Mouse (Mus musculus): ENCODE measurements around the gene Nav2. TPM values are rescaled to one million over a fixed set of nuclear protein-coding genes. Genes with fewer than 3 reads are reported as not detected.
A peak's percentile ranks its signal among the peaks of the same experiment; 100 is the strongest.

The Nav2 gene
- polyA plus RNA-seq, 1 experiment from 2014 or later = 25.6 TPM

GRCm38 (mm10) chr7:49361465-49362090 lies 453.1 kb downstream of the Nav2 start:
- H3K27ac ChIP-seq = peak overlapping the region; percentile 71
- H3K4me1 ChIP-seq (replicated peaks) = peaks cover 36% of the 10 kb centered on the region
- H3K9me3 ChIP-seq = no peaks in the 10 kb centered on the region
- peak; percentile 6 for DNase-seq (ENCODE audit: low spot score)
- WGBS = 62% methylated on average over 9 of the region's 9 CpGs
- H3K4me3 ChIP-seq = no peak overlapping the region
- no peaks in the 10 kb centered on the region; the same call in 1 of the 2 replicates for H3K36me3 ChIP-seq
- H3K27me3 ChIP-seq (ENCODE audit: insufficient read depth, poor library complexity, severe bottlenecking) = no peaks in the 10 kb centered on the region

- Histone ChIP-seq H3K9me3 (no peaks in the 10 kb centered on the region), H3K36me3 (no peaks in the 10 kb centered on the region; the same call in 1 of the 2 replicates), H3K27ac (no peak overlapping the region; the same call in 1 of the 2 replicates), H3K27me3 (ENCODE audit: insufficient read depth, poor library complexity, severe bottlenecking) (no peaks in the 10 kb centered on the region), H3K4me3 (no peak overlapping the region), H3K4me1 (replicated peaks) (peaks cover 53% of the 10 kb centered on the region)
- 93% methylated on average over 13 of the region's 13 CpGs for WGBS
- no peak for DNase-seq (ENCODE audit: low spot score)
These were observed 456.1 kb downstream of the Nav2 start for GRCm38 (mm10) chr7:49364486-49365162.

GRCm38 (mm10) chr7:49368590-49368989 lies 460.1 kb downstream of the Nav2 start:
- no peak for DNase-seq (ENCODE audit: low spot score)
- Histone ChIP-seq H3K4me3 (no peak overlapping the region), H3K9me3 (no peaks in the 10 kb centered on the region), H3K27ac (peak overlapping the region; percentile 64; the same call in 1 of the 2 replicates), H3K36me3 (no peaks in the 10 kb centered on the region), H3K4me1 (replicated peaks) (peaks cover 34% of the 10 kb centered on the region), H3K27me3 (ENCODE audit: insufficient read depth, poor library complexity, severe bottlenecking) (no peaks in the 10 kb centered on the region)
- WGBS = 75% methylated on average over 5 of the region's 5 CpGs

- Histone ChIP-seq H3K27me3 (ENCODE audit: insufficient read depth, poor library complexity, severe bottlenecking) (no peaks in the 10 kb centered on the region), H3K36me3 (no peaks in the 10 kb centered on the region), H3K4me1 (replicated peaks) (peaks cover 38% of the 10 kb centered on the region), H3K4me3 (no peak overlapping the region), H3K9me3 (no peaks in the 10 kb centered on the region), H3K27ac (0 out of 2 replicates have a peak overlapping the region, but pooled peaks have one; percentile 31)
- 54% methylated on average over 3 of the region's 3 CpGs for WGBS
- DNase-seq (ENCODE audit: low spot score) = no peak
These were observed 460.5 kb downstream of the Nav2 start for GRCm38 (mm10) chr7:49369006-49369405.

GRCm38 (mm10) chr7:49369809-49370473 lies 461.4 kb downstream of the Nav2 start:
- no peaks in the 10 kb centered on the region for H3K9me3 ChIP-seq
- H3K27me3 ChIP-seq (ENCODE audit: insufficient read depth, poor library complexity, severe bottlenecking) = no peaks in the 10 kb centered on the region; the same call in 1 of the 2 replicates
- H3K27ac ChIP-seq = no peak overlapping the region
- 84% methylated on average over 10 of the region's 10 CpGs for WGBS
- no peaks in the 10 kb centered on the region for H3K36me3 ChIP-seq
- peaks cover 47% of the 10 kb centered on the region for H3K4me1 ChIP-seq (replicated peaks)
- DNase-seq (ENCODE audit: low spot score) = no peak
- H3K4me3 ChIP-seq = no peak overlapping the region

- no peak for DNase-seq (ENCODE audit: low spot score)
- Histone ChIP-seq H3K36me3 (no peaks in the 10 kb centered on the region), H3K4me1 (replicated peaks) (peaks cover 61% of the 10 kb centered on the region)
These were observed 462.8 kb downstream of the Nav2 start for GRCm38 (mm10) chr7:49371345-49371744.

GRCm38 (mm10) chr7:49371972-49372371 lies 463.5 kb downstream of the Nav2 start:
- no peaks in the 10 kb centered on the region; the same call in 1 of the 2 replicates for H3K27me3 ChIP-seq (ENCODE audit: insufficient read depth, poor library complexity, severe bottlenecking)
- 85% methylated on average over 7 of the region's 7 CpGs for WGBS
- H3K4me1 ChIP-seq (replicated peaks) = peaks cover 59% of the 10 kb centered on the region
- H3K9me3 ChIP-seq = no peaks in the 10 kb centered on the region
- H3K4me3 ChIP-seq = no peak overlapping the region
- no peaks in the 10 kb centered on the region for H3K36me3 ChIP-seq
- no peak overlapping the region for H3K27ac ChIP-seq
- DNase-seq (ENCODE audit: low spot score) = no peak

More at GRCm38 (mm10) chr7:49371345-49371744, 462.8 kb downstream of the Nav2 start:
- 87% methylated on average over 2 of the region's 2 CpGs for WGBS
- Histone ChIP-seq H3K27ac (no peak overlapping the region), H3K9me3 (no peaks in the 10 kb centered on the region), H3K4me3 (no peak overlapping the region), H3K27me3 (ENCODE audit: insufficient read depth, poor library complexity, severe bottlenecking) (no peaks in the 10 kb centered on the region; the same call in 1 of the 2 replicates)

GRCm38 (mm10) chr7:49373173-49373572 lies 464.7 kb downstream of the Nav2 start:
- H3K9me3 ChIP-seq = no peaks in the 10 kb centered on the region
- H3K4me1 ChIP-seq (replicated peaks) = peaks cover 52% of the 10 kb centered on the region
- WGBS = 91% methylated on average over 1 of the region's 1 CpGs
- no peak overlapping the region for H3K4me3 ChIP-seq
- no peaks in the 10 kb centered on the region for H3K36me3 ChIP-seq
- no peaks in the 10 kb centered on the region; the same call in 1 of the 2 replicates for H3K27me3 ChIP-seq (ENCODE audit: insufficient read depth, poor library complexity, severe bottlenecking)
- DNase-seq (ENCODE audit: low spot score) = no peak
- no peak overlapping the region for H3K27ac ChIP-seq

- no peak overlapping the region for H3K27ac ChIP-seq
- no peaks in the 10 kb centered on the region for H3K36me3 ChIP-seq
- no peaks in the 10 kb centered on the region; the same call in 1 of the 2 replicates for H3K27me3 ChIP-seq (ENCODE audit: insufficient read depth, poor library complexity, severe bottlenecking)
- no peaks in the 10 kb centered on the region for H3K9me3 ChIP-seq
- H3K4me1 ChIP-seq (replicated peaks) = peaks cover 47% of the 10 kb centered on the region
- DNase-seq (ENCODE audit: low spot score) = no peak
- H3K4me3 ChIP-seq = no peak overlapping the region
- WGBS = 94% methylated on average over 3 of the region's 3 CpGs
These were observed 465.1 kb downstream of the Nav2 start for GRCm38 (mm10) chr7:49373661-49374060.

- 11% methylated on average over 9 of the region's 9 CpGs for WGBS
- DNase-seq (ENCODE audit: low spot score) = peak; percentile 56
- Histone ChIP-seq H3K27me3 (ENCODE audit: insufficient read depth, poor library complexity, severe bottlenecking) (no peaks in the 10 kb centered on the region; the same call in 1 of the 2 replicates), H3K4me3 (no peak overlapping the region), H3K4me1 (replicated peaks) (peaks cover 36% of the 10 kb centered on the region), H3K9me3 (no peaks in the 10 kb centered on the region), H3K36me3 (no peaks in the 10 kb centered on the region), H3K27ac (peak overlapping the region; percentile 67; the same call in 1 of the 2 replicates)
These were observed 467.0 kb downstream of the Nav2 start for GRCm38 (mm10) chr7:49375499-49375974.

- 79% methylated on average over 5 of the region's 5 CpGs for WGBS
- Histone ChIP-seq H3K9me3 (no peaks in the 10 kb centered on the region), H3K27ac (no peak overlapping the region), H3K4me1 (replicated peaks) (peaks cover 28% of the 10 kb centered on the region), H3K36me3 (no peaks in the 10 kb centered on the region), H3K27me3 (ENCODE audit: insufficient read depth, poor library complexity, severe bottlenecking) (no peaks in the 10 kb centered on the region; the same call in 1 of the 2 replicates), H3K4me3 (no peak overlapping the region)
- DNase-seq (ENCODE audit: low spot score) = no peak
These were observed 470.1 kb downstream of the Nav2 start for GRCm38 (mm10) chr7:49378608-49379007.

GRCm38 (mm10) chr7:49380940-49381339 lies 472.4 kb downstream of the Nav2 start:
- no peak for DNase-seq (ENCODE audit: low spot score)
- H3K36me3 ChIP-seq = no peaks in the 10 kb centered on the region
- H3K9me3 ChIP-seq = no peaks in the 10 kb centered on the region
- H3K4me1 ChIP-seq (replicated peaks) = peaks cover 6% of the 10 kb centered on the region
- no peak overlapping the region for H3K27ac ChIP-seq
- WGBS = 87% methylated on average over 9 of the region's 9 CpGs
- H3K27me3 ChIP-seq (ENCODE audit: insufficient read depth, poor library complexity, severe bottlenecking) = no peaks in the 10 kb centered on the region
- no peak overlapping the region for H3K4me3 ChIP-seq

Measured in hindbrain, embryonic 10.5 days (tissue).